Mouse (Mus musculus) left cerebral cortex, postnatal 10 days (tissue): Measurements from ENCODE around the gene Lhfpl4. TPM values are rescaled to one million over a fixed set of nuclear protein-coding genes. Genes with fewer than 3 reads are reported as not detected.
A peak's percentile ranks its signal among the peaks of the same experiment; 100 is the strongest.

Source experiments
- DNase-seq, 2 experiments: peaks; one replicate each; pipeline ENCODE4 v3.0.0; 2021 to 2022; ENCODE audit warnings: low spot score in 2 of 2, mixed read lengths in 1 of 2; ENCODE audit errors: extremely low spot score in 1 of 2
- intact Hi-C: fragments of 180-260 bp; cut with DNase I; formaldehyde crosslinking; loops from one replicate; pipeline ENCODE4 v1.15.1; 2025
- total RNA-seq, 2 experiments: library from RNA; stranded (reverse); gene quantifications; 2 replicates each; pipeline ENCODE4 v1.2.3; 2021

The Lhfpl4 gene
- total RNA-seq, 2 experiments from 2014 or later, result 104 to 111 TPM

- intact Hi-C loops, result no loop called here
- peak in 1 of 2 experiments; percentile 46 for DNase-seq
Measured at GRCm38 (mm10) chr6:113172568-113172967, 22.6 kb downstream of the Lhfpl4 start.

GRCm38 (mm10) chr6:113172011-113172410 is 23.2 kb downstream of the Lhfpl4 start:
- intact Hi-C loops, result no loop called here

GRCm38 (mm10) chr6:113170651-113171050 is 24.5 kb downstream of the Lhfpl4 start:
- intact Hi-C loops, result no loop called here
- no peak for DNase-seq

More at GRCm38 (mm10) chr6:113172011-113172410, 23.2 kb downstream of the Lhfpl4 start:
- DNase-seq, result no peak

- no peak for DNase-seq
- intact Hi-C loops, result no loop called here
Measured at GRCm38 (mm10) chr6:113169852-113170251, 25.3 kb downstream of the Lhfpl4 start.

GRCm38 (mm10) chr6:113168316-113168975 is 26.7 kb downstream of the Lhfpl4 start:
- no peak for DNase-seq
- intact Hi-C loops, result no loop called here

- peak; percentile 48 to 77 for DNase-seq
- intact Hi-C loops, result no loop called here
Measured at GRCm38 (mm10) chr6:113166661-113167251, 28.4 kb downstream of the Lhfpl4 start.

GRCm38 (mm10) chr6:113163513-113163912 is 31.7 kb downstream of the Lhfpl4 start:
- intact Hi-C loops, result no loop called here
- no peak for DNase-seq

GRCm38 (mm10) chr6:113161982-113162381 is 33.2 kb downstream of the Lhfpl4 start:
- no peak for DNase-seq
- intact Hi-C loops, result no loop called here

- no peak for DNase-seq
- intact Hi-C loops, result no loop called here
Measured at GRCm38 (mm10) chr6:113160106-113160505, 35.1 kb downstream of the Lhfpl4 start.

GRCm38 (mm10) chr6:113156064-113156463 is 39.1 kb downstream of the Lhfpl4 start:
- intact Hi-C loops, result no loop called here
- DNase-seq, result no peak

GRCm38 (mm10) chr6:113154886-113155285 is 40.3 kb downstream of the Lhfpl4 start:
- DNase-seq, result no peak
- intact Hi-C loops, result loop anchor here (5.0 kb wide), 1 partner anchor 38 kb away; no protein-coding TSS in a partner anchor

- DNase-seq, result no peak
- intact Hi-C loops, result loop anchor here (5.0 kb wide), 1 partner anchor 37 kb away; no protein-coding TSS in a partner anchor
Measured at GRCm38 (mm10) chr6:113154071-113154470, 41.1 kb downstream of the Lhfpl4 start.

- intact Hi-C loops, result no loop called here
- DNase-seq, result no peak
Measured at GRCm38 (mm10) chr6:113145249-113145648, 49.9 kb downstream of the Lhfpl4 start.

GRCm38 (mm10) chr6:113144764-113145163 is 50.4 kb downstream of the Lhfpl4 start:
- intact Hi-C loops, result loop anchor here (5.0 kb wide), 1 partner anchor 87 kb away; no protein-coding TSS in a partner anchor
- DNase-seq, result no peak

- DNase-seq, result no peak
- intact Hi-C loops, result loop anchor here (5.0 kb wide), 1 partner anchor 84 kb away; no protein-coding TSS in a partner anchor
Measured at GRCm38 (mm10) chr6:113141389-113142094, 53.6 kb downstream of the Lhfpl4 start.

GRCm38 (mm10) chr6:113133360-113133759 is 61.8 kb downstream of the Lhfpl4 start:
- intact Hi-C loops, result no loop called here
- DNase-seq, result no peak

- intact Hi-C loops, result loop anchor here (5.0 kb wide), 2 partner anchors 64 to 201 kb away; no protein-coding TSS in a partner anchor
- no peak for DNase-seq
Measured at GRCm38 (mm10) chr6:113120806-113121205, 74.4 kb downstream of the Lhfpl4 start.
